Mouse (Mus musculus) monocyte, adult 2 months (primary cell): ENCODE results near the gene Osm.

ENCODE experiments used
- DNase-seq, 2 experiments: peaks; one replicate each; pipeline ENCODE4 v3.0.0; 2022; ENCODE audit warnings: low spot score in 2 of 2, low read depth in 1 of 2

Osm gene

GRCm38 (mm10) chr11:4215061-4215460 is 21.2 kb upstream of the Osm start:
- DNase-seq: no peak

DNA sequence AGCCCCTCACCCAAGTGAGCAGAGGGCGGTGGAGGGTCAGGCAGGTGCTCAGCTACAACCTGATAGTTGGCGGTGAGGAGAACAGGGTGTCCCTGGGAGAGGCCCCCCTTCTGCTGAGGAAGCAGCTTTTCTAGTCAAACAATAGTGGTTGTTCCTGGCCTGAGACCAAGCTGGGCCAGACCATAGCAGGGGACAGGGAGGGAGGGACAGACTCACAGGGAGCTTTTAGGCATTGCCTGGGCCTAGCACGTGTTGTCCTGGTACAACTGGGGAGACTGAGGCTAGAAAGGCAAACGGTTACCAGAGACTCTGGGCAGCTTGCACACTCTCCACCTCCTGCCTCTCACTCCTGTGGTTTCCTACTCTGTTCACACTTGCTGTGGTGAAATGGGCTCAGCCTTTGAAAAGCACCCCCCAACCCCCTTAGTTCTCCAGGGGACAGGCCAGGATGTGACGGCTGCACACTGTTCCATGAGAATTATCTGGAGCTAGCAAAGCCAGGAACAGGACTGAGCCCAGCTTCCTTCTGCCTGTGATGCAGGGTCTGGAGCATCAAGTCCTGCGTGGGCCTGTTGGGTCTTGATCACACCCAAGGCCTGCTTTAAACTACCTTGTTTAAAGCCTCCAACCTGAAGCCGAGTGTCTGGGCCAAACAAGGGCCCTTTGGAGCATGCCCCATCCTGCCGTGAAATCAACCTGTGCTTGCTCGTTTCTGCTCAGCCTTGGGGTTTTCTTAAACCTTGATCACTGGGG is 19.8 kb upstream of the Osm start:
- DNase-seq: no peak

GRCm38 (mm10) chr11:4217914-4218629 is 18.1 kb upstream of the Osm start, which contains the start of gene Castor1:
Gene Castor1 (plus strand): TSS chr11:4218225.
- peak in 1 of 2 experiments; percentile 73 for DNase-seq

DNA sequence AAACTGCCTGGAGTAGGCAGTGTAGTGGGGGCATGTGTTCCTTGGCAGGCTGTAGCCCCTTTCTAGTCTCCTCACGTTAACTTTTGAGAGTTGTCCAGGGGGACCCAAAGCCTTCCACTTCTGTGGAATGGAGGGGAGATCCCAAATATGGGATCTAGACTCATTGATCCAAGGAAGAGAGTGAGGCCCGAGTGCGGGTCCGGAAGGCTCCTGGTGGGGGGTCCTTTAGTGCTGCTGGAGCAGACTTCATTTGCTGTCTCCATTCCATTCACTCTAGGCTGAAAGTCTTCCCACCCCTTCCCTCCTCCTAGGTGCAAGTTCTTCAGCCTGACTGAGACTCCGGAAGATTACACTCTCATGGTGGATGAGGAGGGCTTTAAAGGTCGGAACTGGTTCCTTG is 17.6 kb upstream of the Osm start:
- DNase-seq: no peak

DNA sequence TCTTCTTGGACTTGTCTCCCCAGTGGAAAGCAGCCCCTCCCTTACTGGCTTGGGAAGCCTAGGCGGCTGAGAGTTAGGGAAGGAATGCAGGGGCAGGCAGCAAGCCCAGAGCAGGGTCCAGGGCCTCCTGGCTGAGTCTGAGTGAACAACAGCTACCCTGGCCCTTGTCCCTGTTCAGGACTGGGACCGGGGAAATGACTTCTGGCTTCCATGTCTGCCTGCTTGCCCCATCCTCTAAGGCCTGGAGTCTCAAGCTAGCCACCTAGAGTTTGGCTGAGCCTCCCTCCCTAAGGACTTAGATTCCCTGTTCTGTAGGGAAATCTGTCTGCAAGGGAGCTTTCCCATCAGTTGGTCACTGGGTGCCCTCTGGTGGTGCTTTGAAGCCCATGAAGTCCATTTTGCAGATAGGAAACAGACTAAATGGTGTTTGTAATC is 16.9 kb upstream of the Osm start:
- no peak for DNase-seq

GRCm38 (mm10) chr11:4219908-4220307 is 16.3 kb upstream of the Osm start:
- no peak for DNase-seq

DNA sequence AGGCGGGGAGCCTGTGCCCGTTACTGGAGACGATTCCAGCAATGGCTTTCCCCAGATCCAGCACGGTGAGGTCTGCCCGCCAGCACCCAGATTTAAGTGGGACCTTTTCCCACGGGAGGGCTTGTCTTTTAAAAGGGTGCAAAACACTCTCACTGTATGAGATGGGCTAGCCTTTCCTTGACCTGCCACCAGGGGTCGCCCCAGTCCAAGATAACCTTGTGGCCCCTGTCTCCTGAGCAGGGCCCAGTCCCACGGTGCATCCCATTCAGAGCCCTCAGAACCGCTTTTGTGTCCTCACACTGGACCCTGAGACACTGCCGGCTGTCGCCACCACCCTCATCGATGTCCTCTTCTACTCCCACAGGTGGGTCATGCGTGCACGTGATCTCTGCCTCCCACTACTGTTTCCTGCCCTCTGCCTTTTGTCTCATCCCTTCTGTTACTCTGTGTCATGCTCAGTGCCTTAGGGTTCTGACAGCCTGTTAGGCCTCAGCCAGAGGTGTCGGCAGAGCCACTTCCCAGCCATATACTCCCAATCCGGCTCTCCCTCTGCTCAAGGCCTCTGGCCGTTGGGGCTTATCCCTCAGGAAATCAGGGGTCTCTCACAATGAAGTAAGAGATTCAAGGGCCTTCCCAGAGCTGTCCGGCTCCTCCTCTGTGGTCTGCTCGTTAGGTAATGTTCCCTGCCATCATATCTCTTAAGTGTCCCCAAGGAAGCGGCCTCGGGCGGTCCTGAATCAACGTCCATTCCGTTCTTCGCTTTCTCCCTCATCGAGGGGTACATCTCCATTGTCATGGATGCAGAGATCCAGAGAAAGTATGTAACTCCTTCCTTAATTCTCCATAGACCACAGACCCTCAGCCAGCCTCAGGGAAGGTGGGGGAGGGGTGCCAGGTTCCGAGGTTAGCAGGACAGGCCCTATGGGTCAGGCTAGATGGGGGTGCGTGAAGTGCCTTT is 15.5 kb upstream of the Osm start:
- peak in 1 of 2 experiments; percentile 81 for DNase-seq

GRCm38 (mm10) chr11:4222046-4222950 is 13.9 kb upstream of the Osm start:
- peak in 1 of 2 experiments; percentile 30 for DNase-seq

DNA sequence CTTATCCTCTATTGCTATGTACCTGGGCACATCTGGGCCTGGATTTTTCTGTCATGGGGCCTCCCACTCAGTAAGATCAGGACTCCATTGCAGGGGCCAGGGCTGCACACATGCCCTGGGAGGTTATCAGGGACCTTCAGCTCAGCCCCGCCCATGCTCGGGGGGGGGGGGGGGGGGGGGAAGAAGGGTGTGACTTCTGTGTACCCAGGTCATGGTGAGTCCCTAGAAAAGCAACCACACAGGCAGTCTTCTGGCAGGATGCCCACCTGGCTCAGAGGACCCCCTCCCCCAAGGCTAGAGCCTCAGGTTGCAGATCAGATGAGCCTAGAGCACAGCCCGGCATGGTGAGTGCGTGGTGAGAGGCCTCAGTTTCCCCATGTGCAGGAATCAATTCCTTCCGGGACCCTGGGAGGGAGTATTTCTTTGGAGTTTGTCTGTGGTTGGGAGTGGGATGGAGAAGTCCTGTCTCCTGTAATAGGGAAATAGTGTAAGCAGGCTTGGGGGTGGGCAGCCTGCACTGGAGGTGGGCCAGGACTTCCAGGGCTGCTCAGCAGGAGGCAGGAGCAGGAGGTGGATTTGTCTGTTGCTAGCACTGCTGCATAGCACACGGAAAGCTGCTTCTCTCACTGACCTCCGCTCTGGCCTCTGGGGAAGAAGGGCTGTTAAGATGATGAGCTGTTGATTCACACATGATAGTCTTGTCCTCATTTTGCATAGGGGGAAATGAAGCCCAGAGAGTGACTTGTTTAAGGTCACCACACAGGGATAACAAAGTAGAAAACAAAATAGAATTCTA is 12.6 kb upstream of the Osm start:
- no peak for DNase-seq

DNA sequence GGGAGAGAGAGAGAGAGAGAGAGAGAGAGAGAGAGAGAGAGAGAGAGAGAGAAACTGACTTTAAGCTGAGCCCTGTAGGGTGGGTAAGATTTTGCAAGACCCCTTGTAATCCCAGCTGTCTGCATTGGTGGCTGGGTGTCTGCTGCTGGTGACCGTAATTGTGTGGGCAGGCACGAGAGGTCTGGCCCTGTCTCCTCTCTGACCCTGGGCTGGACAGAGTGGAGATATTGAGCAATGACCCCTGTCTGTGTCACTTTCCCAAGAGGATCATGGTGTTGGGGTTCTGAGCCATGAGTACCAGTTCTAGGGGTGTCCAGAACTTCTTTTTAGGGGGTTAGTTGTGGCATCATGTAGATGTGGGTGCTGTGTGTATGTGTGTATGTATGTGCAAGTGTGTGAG is 12.0 kb upstream of the Osm start:
- DNase-seq: no peak

DNA sequence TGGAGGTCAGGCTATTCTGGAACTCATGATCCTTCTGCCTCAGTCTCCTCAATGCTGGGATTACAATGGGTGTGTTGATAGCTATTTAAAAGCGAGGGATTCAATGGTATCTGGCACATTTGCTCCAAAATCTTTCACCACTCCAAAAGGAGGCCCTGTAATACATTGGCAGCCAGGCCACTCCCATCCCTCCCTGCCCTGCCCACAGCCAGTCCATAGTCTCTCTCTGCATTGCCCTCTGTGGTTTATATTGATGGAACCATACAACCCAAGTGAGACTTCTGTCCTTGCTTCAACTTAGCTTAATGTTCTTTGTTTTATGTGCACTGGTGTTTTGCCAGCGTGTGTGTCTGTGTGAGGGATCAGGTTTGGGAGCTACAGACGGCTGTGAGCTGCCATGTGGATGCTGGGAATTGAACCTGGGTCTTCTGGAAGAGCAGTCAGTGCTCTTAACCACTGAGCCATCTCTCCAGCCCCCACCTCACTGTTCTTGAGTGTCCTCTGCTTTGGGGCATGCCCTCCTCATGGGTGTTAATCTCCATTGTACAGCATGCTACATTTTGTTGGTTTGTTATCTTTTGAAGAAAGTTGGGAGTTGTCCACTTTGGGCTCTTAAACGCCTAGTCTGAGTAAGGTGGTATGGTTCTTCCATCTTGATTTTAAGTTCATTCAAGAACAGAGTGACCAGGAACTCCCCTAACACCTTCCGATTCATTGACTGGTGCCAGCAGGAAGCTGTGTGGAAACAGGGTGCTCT is 9.5 kb upstream of the Osm start:
- no peak for DNase-seq

DNA sequence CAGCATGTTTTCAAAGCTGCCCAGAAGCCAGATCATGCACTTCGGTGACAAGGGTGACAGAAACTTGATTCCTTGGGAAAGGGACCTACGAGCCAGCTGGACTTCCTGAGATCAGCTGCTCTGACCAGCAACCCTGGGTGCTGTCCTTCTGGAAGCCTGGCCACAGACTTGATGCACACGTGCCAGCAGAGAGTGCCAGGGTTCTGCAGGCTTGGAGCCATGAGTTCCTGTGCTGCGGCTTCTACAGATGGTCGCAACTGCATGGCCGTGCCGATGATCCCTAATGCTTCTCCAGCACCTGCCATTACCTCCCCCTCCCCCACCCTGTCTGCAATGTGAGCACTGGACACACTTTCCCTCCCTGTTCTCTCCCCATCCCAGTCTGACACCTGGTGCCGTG is 7.8 kb upstream of the Osm start:
- DNase-seq: no peak

DNA sequence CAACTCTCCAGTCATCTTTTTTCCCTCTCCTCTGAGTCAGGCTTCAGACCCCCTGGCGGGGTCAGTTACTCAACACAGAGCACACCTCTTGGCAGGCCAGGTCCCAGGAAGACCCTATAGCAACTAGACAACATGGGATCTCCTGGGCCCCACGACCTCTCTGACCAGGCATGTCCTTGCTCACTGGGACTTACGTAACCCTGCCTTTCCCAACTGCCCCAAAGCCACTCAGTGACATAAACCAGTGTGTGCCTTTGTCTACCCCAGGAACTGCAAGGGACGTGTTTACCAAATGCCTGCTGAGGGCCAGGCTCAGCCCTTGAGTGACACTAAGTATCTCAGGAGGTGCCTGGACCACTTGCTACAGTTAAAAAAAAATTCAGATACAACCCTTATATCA is 6.4 kb upstream of the Osm start:
- no peak for DNase-seq

GRCm38 (mm10) chr11:4231435-4231834 is 4.8 kb upstream of the Osm start:
- no peak for DNase-seq

- DNase-seq: peak; percentile 83 to 91
These were observed 3.6 kb upstream of the Osm start for GRCm38 (mm10) chr11:4232644-4233043.

DNA sequence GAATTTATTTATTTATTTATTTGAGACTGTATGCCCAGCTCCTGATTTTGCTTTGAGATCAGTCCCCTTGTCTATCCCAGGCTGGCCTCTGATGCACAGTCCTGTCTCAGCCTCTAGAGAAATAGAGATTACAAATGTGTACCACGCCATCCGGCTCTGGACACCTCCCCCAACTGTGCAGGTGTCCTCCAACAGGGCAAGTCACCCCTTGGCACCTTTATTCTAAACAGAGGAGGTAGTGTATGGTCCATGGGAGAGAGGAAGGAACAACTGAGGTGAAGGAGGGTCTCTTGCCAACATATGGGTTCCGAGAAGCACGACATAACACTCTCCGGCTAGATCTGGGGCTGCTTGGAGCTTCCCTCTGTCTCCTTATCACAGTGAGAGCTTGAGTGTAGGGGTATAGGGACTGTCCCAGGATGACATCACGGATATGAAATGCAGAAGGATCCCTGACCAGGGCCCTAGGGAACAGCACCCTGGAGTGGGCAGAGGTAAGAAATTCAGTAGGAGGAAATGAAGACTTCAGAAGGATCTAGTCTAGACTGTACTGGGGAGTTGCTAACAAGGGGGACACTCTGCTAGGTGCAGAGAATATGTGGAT is 1.1 kb upstream of the Osm start:
- DNase-seq: no peak

DNA sequence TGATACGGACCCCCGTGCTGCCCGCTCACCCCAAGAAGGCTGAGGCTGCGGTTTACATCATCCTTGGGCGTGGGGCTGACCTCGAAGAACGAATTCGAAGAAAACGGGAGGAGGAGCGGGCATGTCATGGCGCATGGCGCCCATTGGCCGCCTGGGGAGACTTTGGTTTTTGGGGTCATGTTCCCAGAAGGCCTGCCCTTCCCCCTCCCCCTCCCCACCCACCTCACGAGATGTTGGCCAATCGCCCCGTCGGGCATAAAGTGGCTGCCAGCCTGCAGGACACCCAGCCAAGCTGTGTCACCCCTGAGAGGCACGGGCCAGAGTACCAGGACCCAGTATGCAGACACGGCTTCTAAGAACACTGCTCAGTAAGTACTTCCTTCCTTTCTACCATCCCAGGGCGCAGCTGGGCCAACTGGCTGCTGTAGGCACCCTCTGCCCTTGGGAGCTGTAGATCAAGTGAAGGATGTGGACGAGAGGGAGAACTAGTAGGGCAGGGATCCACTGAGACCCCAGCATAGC is 387 bp downstream of the Osm start:
- DNase-seq: peak in 1 of 2 experiments; percentile 56

GRCm38 (mm10) chr11:4237389-4237912 is 1.2 kb downstream of the Osm start:
- peak in 1 of 2 experiments; percentile 52 for DNase-seq
